ENCODE assay signal across 17 mouse cellular contexts in genomic region chr16:94237130-94237484, GRCm38 (mm10).
DNase-seq lines count a peak whose midpoint lies in the region; ATAC-seq and TF ChIP-seq lines count a peak whose summit lies in the region.
"Had no signal": no experiment of that assay in that cellular context is flagged by ENCODE, and none has a peak within 500 bp of the region (broad histone marks: within the 10 kb centered on the region; RNA-seq: fewer than 3 reads in every experiment).

No protein-coding gene starts in this region.

- H3K9ac ChIP-seq in forebrain, embryonic 15.5 days (replicated peaks): no peak overlapping the region
- H3K9ac ChIP-seq in kidney, embryonic 16.5 days (replicated peaks; ENCODE audit: low read length): no peak overlapping the region
- H3K9ac ChIP-seq: embryonic facial prominence, embryonic 12.5 days; heart, embryonic 13.5 days; kidney, embryonic 15.5 days had no signal

- H3K27me3 ChIP-seq in forebrain, embryonic 15.5 days: no peaks in the 10 kb centered on the region
- H3K27me3 ChIP-seq in limb, embryonic 10.5 days (ENCODE audit: low read depth, poor library complexity, severe bottlenecking): peaks cover 20% of the 10 kb centered on the region
- no peaks in the 10 kb centered on the region for H3K27me3 ChIP-seq in kidney, embryonic 16.5 days (ENCODE audit: insufficient read depth, low read length)
- H3K27me3 ChIP-seq: heart, embryonic 13.5 days; kidney, embryonic 15.5 days; megakaryocyte, embryonic 14.5 days had no signal

- peaks cover 7% of the 10 kb centered on the region for H3K4me1 ChIP-seq in forebrain, embryonic 15.5 days
- peaks cover 48% of the 10 kb centered on the region for H3K4me1 ChIP-seq in limb, embryonic 10.5 days
- H3K4me1 ChIP-seq in kidney, embryonic 16.5 days (ENCODE audit: insufficient read depth, low read length): 0 out of 2 replicates have a peak, but pooled peaks cover 3% of the 10 kb centered on the region

- H3K4me2 ChIP-seq in forebrain, embryonic 15.5 days (replicated peaks): peak overlapping the region; percentile 18; the same call in 1 of the 2 replicates
- no peak overlapping the region for H3K4me2 ChIP-seq in kidney, embryonic 16.5 days (replicated peaks; ENCODE audit: low read depth, low read length)
- H3K4me2 ChIP-seq: embryonic facial prominence, embryonic 12.5 days; heart, embryonic 13.5 days; kidney, embryonic 15.5 days had no signal

- no peak for TF ChIP-seq CTCF in layer of hippocampus, adult 2 months (conservative IDR thresholded peaks at IDR 0.05)

- H3K4me3 ChIP-seq in layer of hippocampus, adult 2 months: peak overlapping the region; percentile 28
- H3K4me3 ChIP-seq in forebrain, embryonic 15.5 days: no peak overlapping the region
- H3K4me3 ChIP-seq in limb, embryonic 10.5 days: no peak overlapping the region
- H3K4me3 ChIP-seq in kidney, embryonic 16.5 days (ENCODE audit: low read length): no peak overlapping the region
- H3K4me3 ChIP-seq: embryonic facial prominence, embryonic 12.5 days; erythroblast, embryonic 14.5 days; heart, embryonic 13.5 days; kidney, embryonic 15.5 days; megakaryocyte, embryonic 14.5 days had no signal

- 68% methylated on average over 6 of the region's 6 CpGs for WGBS in forebrain, embryonic 15.5 days
- WGBS in limb, embryonic 10.5 days: 61% methylated on average over 6 of the region's 6 CpGs
- 67% methylated on average over 6 of the region's 6 CpGs for WGBS in kidney, embryonic 16.5 days

- H3K36me3 ChIP-seq in forebrain, embryonic 15.5 days: no peaks in the 10 kb centered on the region
- no peaks in the 10 kb centered on the region for H3K36me3 ChIP-seq in limb, embryonic 10.5 days
- H3K36me3 ChIP-seq in kidney, embryonic 16.5 days (ENCODE audit: insufficient read depth, low read length): no peaks in the 10 kb centered on the region
- H3K36me3 ChIP-seq: embryonic facial prominence, embryonic 12.5 days; G1E; heart, embryonic 13.5 days; kidney, embryonic 15.5 days had no signal

- ATAC-seq in CD4-positive, CD25-positive, alpha-beta regulatory T cell, adult 4 months: peak; percentile 15
- ATAC-seq in forebrain, embryonic 15.5 days (replicated peaks): no peak
- ATAC-seq in kidney, embryonic 16.5 days (ENCODE audit: low FRiP score, low TSS enrichment): no peak

- DNase-seq in layer of hippocampus, adult 2 months (ENCODE audit: low spot score in 2 of 2): no peak
- DNase-seq in layer of hippocampus, postnatal 25 days (ENCODE audit: extremely low spot score in 1 of 2, low spot score in 1 of 2): no peak
- no peak for DNase-seq in limb, embryonic 10.5 days (ENCODE audit: low spot score)
- no peak for DNase-seq in spleen, postnatal 4 days (ENCODE audit: low spot score in 2 of 2)
- DNase-seq: cerebellum, postnatal 10 days; gastrocnemius, postnatal 14 days; heart, adult 18-20 months; thymus, postnatal 14 days had no signal

- H3K9me3 ChIP-seq in forebrain, embryonic 15.5 days: no peaks in the 10 kb centered on the region
- H3K9me3 ChIP-seq in limb, embryonic 10.5 days (replicated peaks): no peaks in the 10 kb centered on the region
- H3K9me3 ChIP-seq in kidney, embryonic 16.5 days (ENCODE audit: low read length): no peaks in the 10 kb centered on the region
- H3K9me3 ChIP-seq: embryonic facial prominence, embryonic 12.5 days; G1E; heart, embryonic 13.5 days; kidney, embryonic 15.5 days had no signal

- H3K27ac ChIP-seq in layer of hippocampus, adult 2 months: no peak overlapping the region
- no peak overlapping the region for H3K27ac ChIP-seq in forebrain, embryonic 15.5 days (replicated peaks)
- H3K27ac ChIP-seq in limb, embryonic 10.5 days: peak overlapping the region; percentile 20; the same call in 1 of the 2 replicates
- H3K27ac ChIP-seq in kidney, embryonic 16.5 days (ENCODE audit: low read length): no peak overlapping the region
- H3K27ac ChIP-seq: embryonic facial prominence, embryonic 12.5 days; heart, embryonic 13.5 days; kidney, embryonic 15.5 days had no signal
